Mouse (Mus musculus) G1E (cell line): Measurements from ENCODE around the gene Hist1h4a. TPM values are rescaled to one million over a fixed set of nuclear protein-coding genes. Genes with fewer than 3 reads are reported as not detected.

ENCODE experiments used
- ATAC-seq: 2 replicates; pipeline ENCODE4 v1.8.0; 2016; ENCODE audit warnings: mild to moderate bottlenecking; ENCODE audit not compliant: insufficient number of reproducible peaks, poor library complexity, low FRiP score, severe bottlenecking; ENCODE audit errors: extremely low read depth
- DNase-seq: peaks from one replicate; pipeline ENCODE4 v3.0.0; 2012; ENCODE audit warnings: low spot score
- H3K27me3 ChIP-seq: 2 replicates; pipeline ENCODE4 v1.6.1; 2012; ENCODE audit warnings: mild to moderate bottlenecking, low read length, inconsistent platforms; ENCODE audit not compliant: insufficient read depth
- H3K36me3 ChIP-seq: replicated peaks from 2 replicates; pipeline ENCODE3; 2012; ENCODE audit warnings: mild to moderate bottlenecking, inconsistent platforms
- H3K4me1 ChIP-seq: 2 replicates; pipeline ENCODE4 v1.6.1; 2012; ENCODE audit warnings: low read depth, low read length, inconsistent platforms, mixed read lengths; ENCODE audit not compliant: insufficient read depth
- H3K4me3 ChIP-seq: 2 replicates; pipeline ENCODE4 v1.5.1; 2012; ENCODE audit warnings: low read depth, mild to moderate bottlenecking, inconsistent platforms, low read length, moderate library complexity, mixed read lengths
- H3K9me3 ChIP-seq: replicated peaks from 2 replicates; pipeline ENCODE4 v1.6.1; 2012; ENCODE audit warnings: inconsistent platforms
- CTCF ChIP-seq: IDR thresholded peaks from 2 replicates; pipeline ENCODE4 v1.5.1; 2012; ENCODE audit warnings: low read depth, low read length, inconsistent platforms, mixed read lengths
- GATA1 ChIP-seq: IDR thresholded peaks from 2 replicates; pipeline ENCODE4 v1.6.1; 2012; ENCODE audit warnings: borderline replicate concordance, low read length, inconsistent platforms, mixed read lengths
- GATA2 ChIP-seq: IDR thresholded peaks from 2 replicates; pipeline ENCODE4 v1.6.1; 2012; ENCODE audit warnings: low read depth, low read length, inconsistent platforms, borderline replicate concordance
- POLR2AphosphoS5 ChIP-seq: IDR thresholded peaks from 2 replicates; pipeline ENCODE4 v1.6.1; 2012; ENCODE audit warnings: low read depth, low read length, inconsistent platforms; ENCODE audit not compliant: insufficient replicate concordance
- TAL1 ChIP-seq: conservative IDR thresholded peaks from 2 replicates; pipeline ENCODE4 v1.6.1; 2012; ENCODE audit warnings: low read depth, low read length, inconsistent platforms, mixed read lengths
- polyA plus RNA-seq: library from polyadenylated mRNA; stranded (reverse); fragments of >175 nt; gene quantifications from 2 replicates; pipeline ENCODE4 v1.2.3, GENCODE M21; 2012
- total RNA-seq, 2 experiments: library from RNA; stranded (forward) in 1 of 2; stranded (reverse) in 1 of 2; fragments of 200-1000 nt in 1 of 2; fragments of >200 nt in 1 of 2; fragmentation: Nextera tagmentation in 1 of 2; gene quantifications; 2 replicates each; pipeline ENCODE4 v1.2.3; 2014 to 2017

Gene Hist1h4a
- total and polyA plus RNA-seq, 3 experiments: 12.0 to 867 (median 465) TPM

- Histone ChIP-seq H3K4me3 (no peak overlapping the region), H3K36me3 (no peaks in the 10 kb centered on the region), H3K9me3 (no peaks in the 10 kb centered on the region), H3K27me3 (no peaks in the 10 kb centered on the region), H3K4me1 (peaks cover 28% of the 10 kb centered on the region)
- peak; percentile 57; the same call in 1 of the 2 replicates for TF ChIP-seq POLR2AphosphoS5
- TF ChIP-seq TAL1: no peak
- no peak for DNase-seq
- ATAC-seq: no peak
These were observed 19.0 kb downstream of the Hist1h4a start for GRCm38 (mm10) chr13:23742007-23742406.

DNA sequence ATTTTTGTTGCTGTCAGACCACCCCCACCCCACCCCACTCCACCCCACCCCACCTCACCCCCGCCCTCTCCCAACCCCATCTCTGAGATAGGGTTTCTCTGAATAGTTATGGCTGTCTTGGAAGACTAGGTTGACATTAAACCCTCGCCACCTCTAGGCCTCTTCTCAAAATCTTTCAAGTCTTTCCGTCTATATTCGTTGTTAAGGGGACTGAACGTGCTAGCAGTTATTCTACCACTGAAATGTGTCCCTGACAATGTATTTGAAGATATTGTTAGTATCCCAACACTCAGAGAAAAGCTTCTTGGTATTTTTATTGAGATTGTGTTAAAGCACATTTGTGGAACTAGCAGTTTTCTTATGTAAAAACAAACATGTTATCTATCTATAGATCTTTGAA is 20.1 kb downstream of the Hist1h4a start:
- no peaks in the 10 kb centered on the region for H3K36me3 ChIP-seq
- TF ChIP-seq GATA1 (no peak), POLR2AphosphoS5 (no peak), GATA2 (no peak), TAL1 (no peak), CTCF (no peak)
- H3K4me1 ChIP-seq: peaks cover 26% of the 10 kb centered on the region
- DNase-seq (no peak), ATAC-seq (no peak)
- H3K27me3 ChIP-seq: no peaks in the 10 kb centered on the region
- H3K9me3 ChIP-seq: no peaks in the 10 kb centered on the region
- no peak overlapping the region; the same call in 1 of the 2 replicates for H3K4me3 ChIP-seq

DNA sequence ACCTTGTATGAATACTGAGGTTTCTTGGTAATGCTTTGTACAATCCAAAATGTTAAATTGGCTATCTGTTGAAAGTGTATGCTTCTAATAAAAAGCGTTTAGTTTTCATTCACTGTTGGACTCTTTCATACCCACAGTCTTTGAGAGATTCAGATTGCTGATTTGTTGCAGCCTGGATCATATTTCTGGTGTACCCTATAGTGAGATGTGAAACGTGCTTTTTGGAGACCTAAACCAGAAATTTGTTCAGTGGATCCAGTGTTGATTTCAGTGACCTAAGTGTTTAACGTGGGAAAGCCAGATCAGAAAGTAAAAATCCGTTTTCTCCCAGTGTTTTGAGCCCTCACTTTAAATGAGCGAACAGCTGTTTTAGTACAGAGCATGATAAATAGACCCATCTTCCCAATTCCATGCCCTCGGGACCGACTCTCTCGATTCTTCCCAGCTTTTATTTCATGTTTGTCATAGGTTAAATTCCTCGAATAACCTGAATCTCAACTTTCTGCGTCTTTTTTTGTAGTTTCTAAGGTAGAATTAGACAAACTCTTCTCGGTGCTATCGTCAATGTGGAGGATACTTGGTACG is 20.7 kb downstream of the Hist1h4a start:
- H3K27me3 ChIP-seq: no peaks in the 10 kb centered on the region

GRCm38 (mm10) chr13:23739922-23740252 is 21.1 kb downstream of the Hist1h4a start:
- Histone ChIP-seq H3K4me1 (peaks cover 24% of the 10 kb centered on the region), H3K9me3 (no peaks in the 10 kb centered on the region), H3K27me3 (no peaks in the 10 kb centered on the region), H3K4me3 (peak overlapping the region; percentile 71), H3K36me3 (no peaks in the 10 kb centered on the region)
- TF ChIP-seq TAL1 (no peak), GATA2 (no peak), POLR2AphosphoS5 (peak; percentile 55)
- DNase-seq (no peak), ATAC-seq (no peak)

More for the DNA sequence above, 20.7 kb downstream of the Hist1h4a start:
- Histone ChIP-seq H3K4me1 (peaks cover 24% of the 10 kb centered on the region), H3K4me3 (peak overlapping the region; percentile 71), H3K9me3 (no peaks in the 10 kb centered on the region), H3K36me3 (no peaks in the 10 kb centered on the region)
- no peak for TF ChIP-seq CTCF
- TF ChIP-seq POLR2AphosphoS5: peak; percentile 19; the same call in 1 of the 2 replicates
- TF ChIP-seq GATA2: no peak
- DNase-seq (no peak), ATAC-seq (no peak)

DNA sequence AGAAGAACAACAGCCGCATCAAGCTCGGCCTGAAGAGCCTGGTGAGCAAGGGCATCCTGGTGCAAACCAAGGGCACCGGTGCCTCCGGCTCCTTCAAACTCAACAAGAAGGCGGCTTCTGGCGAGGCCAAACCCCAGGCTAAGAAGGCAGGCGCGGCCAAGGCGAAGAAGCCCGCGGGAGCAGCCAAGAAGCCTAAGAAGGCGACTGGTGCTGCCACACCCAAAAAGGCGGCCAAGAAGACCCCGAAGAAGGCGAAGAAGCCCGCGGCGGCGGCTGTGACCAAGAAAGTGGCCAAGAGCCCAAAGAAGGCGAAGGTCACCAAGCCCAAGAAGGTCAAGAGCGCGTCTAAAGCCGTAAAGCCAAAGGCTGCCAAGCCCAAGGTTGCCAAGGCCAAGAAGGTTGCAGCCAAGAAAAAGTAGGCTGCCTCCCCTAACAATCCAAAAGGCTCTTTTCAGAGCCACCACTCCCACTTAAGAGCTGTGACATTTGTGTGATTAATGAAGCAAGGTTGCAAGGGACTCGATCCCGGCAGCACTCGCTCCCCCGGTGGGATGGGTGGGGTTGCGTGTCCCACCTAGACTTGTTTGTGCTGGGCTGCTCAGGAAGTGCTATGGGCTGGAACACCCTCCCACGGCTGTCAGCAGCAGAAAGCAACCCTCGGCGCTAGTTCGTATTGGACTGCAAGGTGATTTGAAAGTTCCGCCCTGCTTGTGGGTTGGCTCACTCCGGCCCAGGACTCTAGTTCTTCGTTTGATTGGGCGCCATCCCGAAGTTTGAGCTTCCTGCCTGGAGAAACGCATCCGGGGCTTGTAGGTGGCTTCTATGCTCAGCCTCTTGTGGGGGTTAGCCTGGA is 21.7 kb downstream of the Hist1h4a start:
- Histone ChIP-seq H3K9me3 (no peaks in the 10 kb centered on the region), H3K4me3 (peak overlapping the region; percentile 71), H3K4me1 (peaks cover 24% of the 10 kb centered on the region), H3K27me3 (no peaks in the 10 kb centered on the region), H3K36me3 (no peaks in the 10 kb centered on the region)
- peak; percentile 67 for DNase-seq
- TF ChIP-seq GATA2 (no peak), TAL1 (no peak), POLR2AphosphoS5 (peak; percentile 99; the same call in 1 of the 2 replicates)
- ATAC-seq: peak; percentile 75

GRCm38 (mm10) chr13:23738677-23739068 is 22.4 kb downstream of the Hist1h4a start, which contains the start of gene Hist1h1c:
Gene Hist1h1c, plus strand, starts transcription at chr13:23738808.
- TF ChIP-seq POLR2AphosphoS5 (peak; percentile 70; the same call in 1 of the 2 replicates), GATA2 (no peak)
- Histone ChIP-seq H3K27me3 (no peaks in the 10 kb centered on the region), H3K9me3 (no peaks in the 10 kb centered on the region), H3K4me1 (peaks cover 21% of the 10 kb centered on the region), H3K36me3 (no peaks in the 10 kb centered on the region), H3K4me3 (peak within 1 kb of the TSS; percentile 71)
- ATAC-seq: peak; percentile 69
- peak; percentile 84 for DNase-seq

- ATAC-seq: no peak
- DNase-seq: no peak
- peaks cover 18% of the 10 kb centered on the region for H3K4me1 ChIP-seq
- H3K27me3 ChIP-seq: no peaks in the 10 kb centered on the region
- peak overlapping the region; percentile 71; the same call in 1 of the 2 replicates for H3K4me3 ChIP-seq
- no peaks in the 10 kb centered on the region for H3K9me3 ChIP-seq
- TF ChIP-seq CTCF (no peak), TAL1 (no peak), GATA2 (no peak), GATA1 (no peak), POLR2AphosphoS5 (no peak)
- no peaks in the 10 kb centered on the region for H3K36me3 ChIP-seq
These were observed 23.0 kb downstream of the Hist1h4a start for GRCm38 (mm10) chr13:23738041-23738440.
